27 mouse cellular contexts compared by ENCODE assay signal in the genomic region with DNA sequence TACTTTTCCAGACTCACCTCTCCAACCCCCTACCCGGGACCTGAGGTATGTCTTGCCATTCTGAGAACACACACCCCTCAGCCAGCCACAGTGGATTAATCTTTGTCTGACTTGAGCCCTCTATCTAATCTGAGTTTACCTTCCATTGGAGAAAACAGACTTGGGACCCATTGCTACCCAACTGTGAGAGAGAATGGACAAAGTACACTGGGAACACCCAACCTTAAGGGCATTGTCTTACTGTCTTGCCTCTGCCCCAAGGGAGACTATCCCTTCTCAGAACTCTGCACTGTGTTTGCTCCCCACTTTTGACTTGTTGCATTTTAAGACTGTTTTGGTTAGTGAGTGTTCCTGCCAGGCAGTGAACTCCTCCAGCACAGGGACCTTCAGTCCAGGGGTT. TPM values are rescaled to one million over a fixed set of nuclear protein-coding genes. Genes with fewer than 3 reads are reported as not detected.
DNase-seq lines count a peak whose midpoint lies in the region; ATAC-seq and TF ChIP-seq lines count a peak whose summit lies in the region.
"Had no signal": no experiment of that assay in that cellular context is flagged by ENCODE, and none has a peak within 500 bp of the region (broad histone marks: within the 10 kb centered on the region; RNA-seq: fewer than 3 reads in every experiment).

No protein-coding gene starts in this region.

- H3K36me3 ChIP-seq in heart, embryonic 15.5 days = no peaks in the 10 kb centered on the region
- peaks cover 7% of the 10 kb centered on the region for H3K36me3 ChIP-seq in heart, adult 2 months (ENCODE audit: control insufficient read depth, insufficient read depth, low read length)
- H3K36me3 ChIP-seq in limb, embryonic 15.5 days = peaks cover 8% of the 10 kb centered on the region
- H3K36me3 ChIP-seq in limb, embryonic 10.5 days = peaks cover 51% of the 10 kb centered on the region
- H3K36me3 ChIP-seq in intestine, embryonic 15.5 days = no peaks in the 10 kb centered on the region
- H3K36me3 ChIP-seq in small intestine, adult 2 months (ENCODE audit: control insufficient read depth, insufficient read depth, low read length) = no peaks in the 10 kb centered on the region
- peaks cover 24% of the 10 kb centered on the region for H3K36me3 ChIP-seq in hindbrain, embryonic 10.5 days
- H3K36me3 ChIP-seq: hindbrain, embryonic 15.5 days had no signal

- H3K79me2 ChIP-seq in heart, adult 2 months (replicated peaks; ENCODE audit: control insufficient read depth, insufficient read depth, low read length) = no peaks in the 10 kb centered on the region

- no peak for TF ChIP-seq CTCF in heart, adult 2 months (IDR thresholded peaks at IDR 0.05)
- TF ChIP-seq CTCF in small intestine, adult 2 months (IDR thresholded peaks at IDR 0.05; ENCODE audit: extremely low read depth, insufficient read length, insufficient replicate concordance, low read depth, low read length) = no peak

- 0 out of 2 replicates have a peak overlapping the region, but pooled peaks have one; percentile 3 for H3K27ac ChIP-seq in heart, embryonic 15.5 days
- H3K27ac ChIP-seq in heart, adult 2 months = no peak overlapping the region
- peak overlapping the region; percentile 73 for H3K27ac ChIP-seq in limb, embryonic 15.5 days
- no peak overlapping the region for H3K27ac ChIP-seq in limb, embryonic 10.5 days
- H3K27ac ChIP-seq in intestine, embryonic 15.5 days = no peak overlapping the region
- H3K27ac ChIP-seq in small intestine, adult 2 months (ENCODE audit: insufficient read depth, low read depth, low read length) = peak overlapping the region; percentile 29; the same call in 1 of the 2 replicates
- no peak overlapping the region for H3K27ac ChIP-seq in hindbrain, embryonic 10.5 days
- H3K27ac ChIP-seq: forebrain, embryonic 10.5 days; heart, embryonic 13.5 days; hindbrain, embryonic 15.5 days; kidney, postnatal 0 days; left cerebral cortex, adult 2 months; neural tube, embryonic 13.5 days had no signal

- no peak overlapping the region for H3K4me3 ChIP-seq in heart, embryonic 15.5 days
- no peak overlapping the region for H3K4me3 ChIP-seq in heart, adult 2 months
- no peak overlapping the region for H3K4me3 ChIP-seq in limb, embryonic 15.5 days
- no peak overlapping the region for H3K4me3 ChIP-seq in limb, embryonic 10.5 days
- no peak overlapping the region for H3K4me3 ChIP-seq in intestine, embryonic 15.5 days (replicated peaks)
- H3K4me3 ChIP-seq in small intestine, adult 2 months (ENCODE audit: low read depth, low read length) = no peak overlapping the region
- no peak overlapping the region for H3K4me3 ChIP-seq in hindbrain, embryonic 10.5 days
- H3K4me3 ChIP-seq: forebrain, embryonic 10.5 days; heart, embryonic 13.5 days; hindbrain, embryonic 15.5 days; left cerebral cortex, adult 2 months; myocyte; neural tube, embryonic 13.5 days had no signal

- H3K4me1 ChIP-seq in heart, embryonic 15.5 days (replicated peaks) = peaks cover 12% of the 10 kb centered on the region
- peaks cover 4% of the 10 kb centered on the region for H3K4me1 ChIP-seq in heart, adult 2 months (ENCODE audit: control insufficient read depth, insufficient read depth, low read length)
- H3K4me1 ChIP-seq in limb, embryonic 15.5 days = peaks cover 21% of the 10 kb centered on the region
- H3K4me1 ChIP-seq in limb, embryonic 10.5 days = peaks cover 17% of the 10 kb centered on the region
- H3K4me1 ChIP-seq in intestine, embryonic 15.5 days (replicated peaks) = peaks cover 5% of the 10 kb centered on the region; the same call in 1 of the 2 replicates
- H3K4me1 ChIP-seq in small intestine, adult 2 months (ENCODE audit: control insufficient read depth, insufficient read depth, insufficient read length, low read length) = peaks cover 3% of the 10 kb centered on the region; the same call in 1 of the 2 replicates
- peaks cover 20% of the 10 kb centered on the region for H3K4me1 ChIP-seq in hindbrain, embryonic 10.5 days (replicated peaks)

- H3K4me2 ChIP-seq in heart, embryonic 15.5 days = no peak overlapping the region
- no peak overlapping the region for H3K4me2 ChIP-seq in limb, embryonic 15.5 days
- H3K4me2 ChIP-seq in intestine, embryonic 15.5 days (replicated peaks) = no peak overlapping the region
- H3K4me2 ChIP-seq: heart, embryonic 13.5 days; hindbrain, embryonic 15.5 days; neural tube, embryonic 13.5 days had no signal

- no peak for DNase-seq in heart, adult 2 months
- no peak for DNase-seq in limb, embryonic 10.5 days (ENCODE audit: low spot score)
- no peak for DNase-seq in hindbrain, embryonic 10.5 days (ENCODE audit: low spot score)
- DNase-seq in Muller cell, postnatal 12 days (ENCODE audit: inconsistent ontology term) = no peak
- DNase-seq: adrenal gland, adult 2 months; cerebellum, adult 11-12 months; cerebellum, postnatal 14 days; gastrocnemius, postnatal 10 days; retina, postnatal 1 day; right cerebral cortex, postnatal 25 days; thymus, postnatal 25 days had no signal

- no peak for ATAC-seq in heart, embryonic 15.5 days (replicated peaks; ENCODE audit: insufficient number of reproducible peaks, insufficient read depth, low FRiP score, low read depth)
- ATAC-seq in limb, embryonic 15.5 days (ENCODE audit: insufficient number of reproducible peaks, low FRiP score, low TSS enrichment, low read depth) = no peak
- ATAC-seq in intestine, embryonic 15.5 days = peak; percentile 13
- ATAC-seq: CD4-positive, CD25-positive, alpha-beta regulatory T cell, adult 4 months; forebrain, embryonic 16.5 days; midbrain, embryonic 16.5 days; Patski had no signal

- no peaks in the 10 kb centered on the region for H3K9me3 ChIP-seq in heart, embryonic 15.5 days (replicated peaks)
- no peaks in the 10 kb centered on the region for H3K9me3 ChIP-seq in limb, embryonic 15.5 days
- no peaks in the 10 kb centered on the region for H3K9me3 ChIP-seq in limb, embryonic 10.5 days (replicated peaks)
- no peaks in the 10 kb centered on the region for H3K9me3 ChIP-seq in intestine, embryonic 15.5 days
- H3K9me3 ChIP-seq in hindbrain, embryonic 10.5 days = no peaks in the 10 kb centered on the region
- H3K9me3 ChIP-seq: forebrain, embryonic 10.5 days; heart, embryonic 13.5 days; hindbrain, embryonic 15.5 days; neural tube, embryonic 13.5 days had no signal

- 76% methylated on average over 1 of the region's 1 CpGs for WGBS in heart, embryonic 15.5 days
- 84% methylated on average over 1 of the region's 1 CpGs for whole genome bisulfite sequencing in heart, adult 2 months
- 82% methylated on average over 1 of the region's 1 CpGs for WGBS in limb, embryonic 15.5 days
- 94% methylated on average over 1 of the region's 1 CpGs for WGBS in limb, embryonic 10.5 days
- 62% methylated on average over 1 of the region's 1 CpGs for WGBS in intestine, embryonic 15.5 days
- WGBS in small intestine, adult 2 months = 56% methylated on average over 1 of the region's 1 CpGs
- WGBS in hindbrain, embryonic 10.5 days = 79% methylated on average over 1 of the region's 1 CpGs

- TF ChIP-seq EP300 in heart, adult 2 months (IDR thresholded peaks at IDR 0.05; ENCODE audit: insufficient read depth, low read depth, low read length) = no peak

- H3K27me3 ChIP-seq in heart, embryonic 15.5 days = no peaks in the 10 kb centered on the region
- H3K27me3 ChIP-seq in heart, adult 2 months (ENCODE audit: control insufficient read depth, insufficient read depth, low read length) = no peaks in the 10 kb centered on the region
- no peaks in the 10 kb centered on the region for H3K27me3 ChIP-seq in limb, embryonic 15.5 days
- H3K27me3 ChIP-seq in limb, embryonic 10.5 days (ENCODE audit: low read depth, poor library complexity, severe bottlenecking) = no peaks in the 10 kb centered on the region
- no peaks in the 10 kb centered on the region for H3K27me3 ChIP-seq in intestine, embryonic 15.5 days (replicated peaks)
- peaks cover 7% of the 10 kb centered on the region; the same call in 1 of the 2 replicates for H3K27me3 ChIP-seq in small intestine, adult 2 months (ENCODE audit: control insufficient read depth, insufficient read depth, low read length)
- no peaks in the 10 kb centered on the region for H3K27me3 ChIP-seq in hindbrain, embryonic 10.5 days (ENCODE audit: insufficient read depth, poor library complexity, severe bottlenecking)
- H3K27me3 ChIP-seq: heart, embryonic 13.5 days; hindbrain, embryonic 15.5 days; neural tube, embryonic 13.5 days; Patski had no signal

- TF ChIP-seq POLR2A in heart, adult 2 months (IDR thresholded peaks at IDR 0.05; ENCODE audit: insufficient read depth, low read depth, low read length) = no peak
- no peak for TF ChIP-seq POLR2A in small intestine, adult 2 months (IDR thresholded peaks at IDR 0.05; ENCODE audit: low read depth, low read length)

- no peak overlapping the region for H3K9ac ChIP-seq in heart, embryonic 15.5 days
- no peak overlapping the region for H3K9ac ChIP-seq in heart, adult 2 months (ENCODE audit: low read depth, low read length)
- H3K9ac ChIP-seq in limb, embryonic 15.5 days = no peak overlapping the region
- no peak overlapping the region for H3K9ac ChIP-seq in intestine, embryonic 15.5 days
- H3K9ac ChIP-seq: heart, embryonic 13.5 days; hindbrain, embryonic 15.5 days; neural tube, embryonic 13.5 days had no signal

- intact Hi-C loops in heart, adult 2 months (cut with DNase I) = no loop called here

RNA-seq across cellular contexts. Expression of gene Bend5, which starts 4.7 kb away (rescaled TPM):
- 15.4 and 18.2 TPM in 2 replicates for polyA plus RNA-seq in heart, embryonic 15.5 days (2015; fragmentation: Nextera tagmentation; extraction: Ambion mirVana)
- 1 to 10 TPM; 5.4 to 8.1 TPM for total RNA-seq in heart, adult 2 months (2021)
- 3.8 and 4.2 TPM in 2 replicates for polyA plus RNA-seq in heart, adult 2 months (2012; rRNA removed)
- polyA plus RNA-seq in limb, embryonic 15.5 days (2015; fragmentation: Nextera tagmentation; extraction: Ambion mirVana) = 44.9 and 46.6 TPM in 2 replicates
- polyA plus RNA-seq in limb, embryonic 10.5 days (2016; fragmentation: Nextera tagmentation; extraction: Ambion mirVana) = 32.2 and 37.1 TPM in 2 replicates
- polyA plus RNA-seq in intestine, embryonic 15.5 days (2015; fragmentation: Nextera tagmentation; extraction: Ambion mirVana) = 33.9 and 36.6 TPM in 2 replicates
- polyA plus RNA-seq in small intestine, adult 2 months (2012; rRNA removed) = 3.4 and 6.8 TPM in 2 replicates
- 25.6 and 35.7 TPM in 2 replicates for polyA plus RNA-seq in hindbrain, embryonic 10.5 days (2016; fragmentation: Nextera tagmentation; extraction: Ambion mirVana)
- total RNA-seq: megakaryocyte-erythroid progenitor cell, adult 5-6 weeks had no signal
- polyA plus RNA-seq: myocyte had no signal

Comparison
In these comparisons a context has a peak if more than half of its experiments do, and no peak if none do; other contexts are left out.
1. H3K27ac ChIP-seq: peak in heart, embryonic 15.5 days (single experiment), limb, embryonic 15.5 days (single experiment) and small intestine, adult 2 months (single experiment); none in heart, adult 2 months (single experiment), limb, embryonic 10.5 days (single experiment), intestine, embryonic 15.5 days (single experiment) and hindbrain, embryonic 10.5 days (single experiment).